Mouse (Mus musculus): Measurements from ENCODE around the gene Gmip.

Gmip gene

GRCm38 (mm10) chr8:69808094-69808863 is at the start of gene Gmip:
Gene Gmip (plus strand): TSS chr8:69808679.
- DNase-seq (ENCODE audit: low spot score), result peak; percentile 88

DNA sequence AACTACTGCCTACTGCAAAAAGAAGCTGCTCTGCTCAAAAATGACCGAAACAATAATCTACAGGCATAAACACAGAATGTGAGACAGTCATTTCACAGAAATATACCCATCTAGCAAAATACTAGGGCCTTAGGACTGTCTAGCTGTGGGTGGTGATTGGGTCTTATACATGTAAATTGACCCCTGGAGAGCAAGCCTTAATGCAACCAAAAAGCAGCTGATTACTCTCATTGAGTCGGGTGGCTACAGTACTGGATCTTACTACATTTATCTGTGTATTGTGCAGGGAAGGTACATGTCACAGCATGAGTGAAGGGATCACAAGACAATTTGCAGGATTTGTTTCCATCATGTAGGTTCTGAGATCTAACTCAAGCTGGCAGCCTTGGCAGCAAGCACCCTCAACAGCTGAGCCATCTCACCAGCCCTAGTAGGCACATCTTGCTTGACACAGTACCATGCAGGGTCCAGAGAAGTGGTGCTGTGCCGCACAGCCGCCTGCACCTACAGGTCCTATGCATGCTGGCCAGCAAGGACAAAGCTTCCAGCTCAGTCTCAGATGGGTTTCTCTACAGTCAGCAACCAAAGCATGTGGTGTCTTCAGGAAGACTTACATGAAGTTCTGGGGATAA is 46.5 kb upstream of the Gmip start:
- peak; percentile 25 for DNase-seq (ENCODE audit: low spot score)

GRCm38 (mm10) chr8:69771221-69771620 is 37.3 kb upstream of the Gmip start:
- DNase-seq (ENCODE audit: low spot score), result peak; percentile 9

- DNase-seq (ENCODE audit: low spot score), result peak; percentile 10
Measured at GRCm38 (mm10) chr8:69772106-69772505, 36.4 kb upstream of the Gmip start.

- peak; percentile 88 for DNase-seq (ENCODE audit: low spot score)
Measured at GRCm38 (mm10) chr8:69774503-69775148, 33.9 kb upstream of the Gmip start, which contains the start of gene Gm20422. Gene Gm20422 (minus strand): TSS chr8:69774886.

DNA sequence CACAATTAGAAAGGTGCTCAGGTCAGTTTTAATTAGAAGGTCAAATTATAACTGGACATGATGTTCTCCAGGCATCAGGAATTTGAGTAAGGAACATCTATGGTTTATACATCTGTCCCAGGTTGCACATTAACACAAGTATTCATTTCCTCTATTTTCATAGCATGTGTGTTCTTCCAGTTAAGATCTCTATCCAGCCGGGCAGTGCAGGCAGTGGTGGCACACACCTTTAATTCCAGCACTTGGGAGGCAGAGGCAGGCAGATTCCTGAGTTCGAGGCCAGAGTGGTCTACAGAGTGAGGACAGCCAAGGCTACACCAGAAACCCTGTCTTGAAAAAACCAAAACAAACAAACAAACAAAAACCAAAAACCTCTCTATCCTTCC is 33.3 kb upstream of the Gmip start:
- peak; percentile 38 for DNase-seq (ENCODE audit: low spot score)

DNA sequence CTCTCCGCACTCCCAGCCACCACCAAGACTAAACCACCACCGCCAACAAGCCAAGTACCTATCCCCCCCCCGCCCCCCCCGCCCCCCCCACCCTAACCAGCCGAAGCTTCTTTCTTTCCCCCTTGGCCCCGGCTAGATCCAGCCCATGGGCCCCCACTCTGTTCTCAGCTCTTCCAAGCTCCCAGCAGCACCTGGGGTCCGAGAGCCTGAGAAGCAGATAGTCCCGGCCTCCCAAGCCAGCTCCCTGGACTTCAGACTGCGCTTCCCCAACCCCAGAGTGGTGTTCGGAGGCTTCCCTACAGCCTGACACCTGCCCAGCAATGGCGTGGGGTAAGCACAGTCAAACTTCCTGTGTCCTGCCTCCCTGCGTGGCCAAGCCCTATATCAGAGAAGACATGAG is 31.4 kb upstream of the Gmip start:
- DNase-seq (ENCODE audit: low spot score), result peak; percentile 39

DNA sequence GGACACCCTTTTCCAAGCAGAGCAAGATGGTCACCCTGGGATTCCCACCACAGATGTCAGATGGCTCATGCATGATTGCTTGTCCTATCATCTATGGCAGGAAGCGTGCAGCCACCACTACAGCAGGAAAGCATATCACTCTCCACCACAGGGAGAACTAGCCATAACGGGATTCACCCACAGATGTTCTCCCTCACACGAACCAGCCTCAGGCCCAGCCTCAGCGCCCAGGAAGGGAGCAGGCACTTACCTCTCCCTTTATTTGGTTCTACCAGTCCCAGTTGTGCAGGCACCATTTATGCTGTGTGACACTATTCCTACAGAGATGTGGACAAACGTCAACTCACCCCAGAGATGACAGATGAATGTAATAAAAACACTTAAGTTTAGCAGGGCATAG is 19.4 kb upstream of the Gmip start:
- peak; percentile 29 for DNase-seq (ENCODE audit: low spot score)

- DNase-seq (ENCODE audit: low spot score), result peak; percentile 29
Measured at GRCm38 (mm10) chr8:69789731-69790130, 18.7 kb upstream of the Gmip start.

DNA sequence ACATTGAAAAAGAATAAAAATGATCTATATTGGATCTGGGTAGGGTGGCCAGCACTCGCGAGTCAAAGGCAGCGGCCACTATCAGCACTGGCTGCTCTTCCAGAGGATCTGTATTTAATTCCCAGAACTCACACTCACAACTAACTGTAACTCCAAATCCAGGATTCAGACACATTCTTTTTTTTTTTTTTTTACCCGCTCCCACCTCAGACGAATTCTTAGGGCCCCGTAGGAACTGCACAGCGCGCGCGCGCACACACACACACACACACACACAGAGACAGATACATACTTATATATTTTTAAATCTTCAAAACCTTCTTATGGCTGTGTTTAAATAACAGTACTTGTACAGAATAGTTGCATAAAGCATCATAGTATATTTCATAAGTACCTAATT is 18.1 kb upstream of the Gmip start:
- peak; percentile 42 for DNase-seq (ENCODE audit: low spot score)

GRCm38 (mm10) chr8:69790773-69791367 is 17.6 kb upstream of the Gmip start, which contains the start of the genes Atp13a1 and Zfp866:
Gene Atp13a1 (plus strand): TSS chr8:69791163.
Gene Zfp866 (minus strand): TSS chr8:69791178.
- peak; percentile 89 for DNase-seq (ENCODE audit: low spot score)

DNA sequence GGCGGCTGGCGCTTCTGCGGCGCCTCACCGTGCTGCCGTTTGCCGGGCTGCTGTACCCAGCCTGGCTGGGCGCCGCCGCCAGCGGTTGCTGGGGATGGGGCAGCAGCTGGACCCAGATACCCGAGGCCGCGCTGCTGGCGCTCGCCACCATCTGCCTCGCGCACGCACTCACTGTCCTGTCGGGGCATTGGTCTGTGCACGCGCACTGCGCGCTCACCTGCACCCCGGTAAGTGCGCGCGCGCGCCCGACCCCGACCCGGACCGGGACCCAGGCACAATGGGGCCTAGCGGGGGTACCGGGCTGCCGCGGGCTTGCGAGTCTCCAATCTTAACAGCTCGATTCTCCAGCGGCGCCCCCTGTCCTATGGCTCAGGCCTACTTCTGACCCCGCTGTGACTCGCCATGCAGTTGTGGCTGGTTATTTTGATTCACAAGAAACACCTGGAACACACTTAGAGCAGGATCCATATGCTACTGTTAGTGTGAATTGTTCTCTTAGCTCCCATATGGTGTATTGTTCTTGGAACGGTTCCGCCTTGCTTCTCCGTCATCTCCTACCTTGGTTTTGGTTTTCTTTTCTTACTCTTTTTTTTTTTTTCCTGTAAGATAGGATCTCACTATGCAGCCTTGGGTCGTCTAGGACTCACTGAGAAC is 16.9 kb upstream of the Gmip start:
- peak; percentile 75 for DNase-seq (ENCODE audit: low spot score)

DNA sequence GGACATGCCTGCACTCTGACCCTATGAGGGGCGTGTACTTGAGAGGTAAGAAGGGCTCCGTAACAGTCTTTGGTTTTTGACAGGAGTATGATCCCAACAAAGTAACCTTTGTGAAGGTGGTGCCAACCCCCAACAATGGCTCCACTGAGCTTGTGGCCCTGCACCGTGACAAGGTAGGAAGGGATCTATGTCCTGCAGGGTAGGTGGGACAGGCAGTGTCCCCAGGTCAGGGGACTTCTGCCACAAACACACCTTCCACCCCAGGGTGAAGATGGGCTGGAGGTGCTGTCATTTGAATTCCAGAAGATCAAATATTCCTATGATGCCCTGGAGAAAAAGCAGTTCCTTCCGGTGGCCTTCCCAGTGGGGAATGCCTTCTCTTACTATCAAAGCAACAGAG is 14.8 kb upstream of the Gmip start:
- DNase-seq (ENCODE audit: low spot score), result peak; percentile 36

GRCm38 (mm10) chr8:69794096-69794495 is 14.4 kb upstream of the Gmip start:
- DNase-seq (ENCODE audit: low spot score), result peak; percentile 27

DNA sequence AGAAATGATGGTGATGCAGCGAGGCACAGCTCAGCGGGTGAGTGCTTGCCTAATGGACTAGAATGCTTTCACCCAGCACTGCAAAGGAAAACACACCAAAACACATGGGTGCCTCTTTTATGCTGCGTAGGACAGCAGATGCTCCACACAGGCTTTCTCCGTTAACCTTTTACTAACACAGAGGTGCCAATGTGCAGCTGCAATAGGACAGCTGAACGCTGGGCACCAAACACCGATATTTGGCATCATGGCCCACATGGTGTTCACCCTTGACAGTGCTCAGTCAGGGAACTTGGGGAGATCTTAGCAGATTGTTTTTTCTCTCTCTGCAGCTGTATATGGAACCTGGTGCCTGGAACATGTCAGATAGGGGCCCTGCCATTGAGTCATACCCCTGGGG is 13.6 kb upstream of the Gmip start:
- peak; percentile 27 for DNase-seq (ENCODE audit: low spot score)

DNA sequence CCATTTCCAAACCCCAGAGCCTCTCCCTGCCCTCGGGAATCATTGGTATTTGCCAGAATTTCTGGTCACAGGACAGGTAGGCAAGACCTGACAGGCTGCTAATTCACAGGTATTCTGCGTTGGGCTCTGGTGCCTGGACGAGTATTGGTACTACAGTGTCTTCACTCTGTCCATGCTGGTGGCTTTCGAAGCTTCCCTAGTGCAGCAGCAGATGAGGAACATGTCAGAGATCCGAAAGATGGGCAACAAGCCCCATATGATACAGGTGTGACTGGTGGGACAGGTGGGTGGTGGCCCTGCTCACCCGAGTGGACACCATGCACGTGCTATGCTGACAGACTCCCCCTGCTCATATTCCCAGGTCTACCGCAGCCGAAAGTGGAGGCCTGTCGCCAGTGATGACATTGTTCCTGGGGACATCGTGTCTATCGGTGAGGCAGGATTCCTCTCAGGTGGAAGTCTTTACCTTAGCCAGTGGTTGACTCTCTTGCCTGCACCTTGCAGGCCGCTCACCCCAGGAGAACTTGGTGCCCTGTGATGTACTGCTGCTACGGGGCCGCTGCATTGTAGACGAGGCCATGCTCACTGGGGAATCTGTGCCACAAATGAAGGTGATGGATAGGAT is 11.6 kb upstream of the Gmip start:
- peak; percentile 34 for DNase-seq (ENCODE audit: low spot score)

- DNase-seq (ENCODE audit: low spot score), result peak; percentile 31
Measured at GRCm38 (mm10) chr8:69797661-69798060, 10.8 kb upstream of the Gmip start.

GRCm38 (mm10) chr8:69799261-69799660 is 9.2 kb upstream of the Gmip start:
- peak; percentile 45 for DNase-seq (ENCODE audit: low spot score)

DNA sequence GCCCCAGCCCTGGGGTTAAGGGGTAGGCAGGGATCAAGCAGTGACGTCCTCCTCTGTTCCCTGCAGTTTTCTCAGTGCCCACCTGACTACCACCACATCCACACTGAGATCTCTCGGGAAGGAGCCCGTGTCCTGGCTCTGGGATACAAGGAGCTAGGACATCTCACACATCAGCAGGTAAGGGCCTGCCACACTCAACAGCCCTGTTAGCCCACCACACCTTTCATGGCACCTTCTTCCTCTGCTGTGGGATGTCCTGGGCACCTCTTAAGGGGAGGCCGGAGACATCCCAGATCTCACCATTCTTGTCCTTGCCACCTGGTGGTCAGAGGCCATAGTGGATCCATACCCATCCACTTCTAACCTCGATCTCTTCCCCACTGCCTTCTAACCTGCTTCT is 8.5 kb upstream of the Gmip start:
- peak; percentile 36 for DNase-seq (ENCODE audit: low spot score)

DNA sequence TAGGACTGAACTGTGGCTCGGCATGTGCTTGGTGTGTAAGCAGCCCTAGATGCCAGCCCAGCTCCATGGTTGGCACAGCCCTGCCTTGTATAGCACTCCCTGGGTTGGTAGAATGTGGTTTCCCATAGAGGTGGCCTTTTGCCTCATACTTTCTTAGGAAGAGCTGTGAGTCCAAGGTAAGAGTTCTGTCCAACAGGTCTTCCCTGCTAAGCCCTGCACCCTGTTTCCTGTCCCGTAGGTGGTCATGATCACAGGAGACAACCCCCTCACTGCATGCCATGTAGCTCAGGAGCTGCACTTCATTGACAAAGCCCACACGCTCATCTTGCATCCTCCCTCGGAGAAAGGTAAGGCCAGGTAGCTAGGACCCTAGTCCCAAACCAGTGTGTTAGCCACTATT is 6.7 kb upstream of the Gmip start:
- peak; percentile 26 for DNase-seq (ENCODE audit: low spot score)

- DNase-seq (ENCODE audit: low spot score), result peak; percentile 32
Measured at GRCm38 (mm10) chr8:69802216-69802615, 6.3 kb upstream of the Gmip start.

GRCm38 (mm10) chr8:69803366-69803765 is 5.1 kb upstream of the Gmip start:
- DNase-seq (ENCODE audit: low spot score), result peak; percentile 38
